Mouse (Mus musculus): Measurements from ENCODE around the gene Sapcd2. TPM values are rescaled to one million over a fixed set of nuclear protein-coding genes. Genes with fewer than 3 reads are reported as not detected.

Gene Sapcd2
- polyA plus RNA-seq, 1 experiment from 2014 or later = 17.2 TPM

- H3K9me3 ChIP-seq (ENCODE audit: control insufficient read depth, low read length) = no peaks in the 10 kb centered on the region
- WGBS = 37% methylated on average over 5 of the region's 5 CpGs
- peak; percentile 29; the same call in 1 of the 2 replicates for ATAC-seq
- no peaks in the 10 kb centered on the region for H3K36me3 ChIP-seq (ENCODE audit: control insufficient read depth, insufficient read depth, low read length)
- H3K4me1 ChIP-seq (ENCODE audit: control insufficient read depth, insufficient read depth, low read depth, low read length) = peaks cover 25% of the 10 kb centered on the region
- no peak overlapping the region for H3K9ac ChIP-seq (ENCODE audit: low read depth, low read length)
- peaks cover 10% of the 10 kb centered on the region for H3K27me3 ChIP-seq (replicated peaks; ENCODE audit: control insufficient read depth, insufficient read depth, low read length)
- no peak overlapping the region for H3K27ac ChIP-seq (ENCODE audit: low read depth, low read length)
- H3K4me2 ChIP-seq (ENCODE audit: low read length) = no peak overlapping the region
- H3K4me3 ChIP-seq (ENCODE audit: low read length) = no peak overlapping the region
Measured at GRCm38 (mm10) chr2:25426721-25427191, 54.6 kb downstream of the Sapcd2 start.

- Histone ChIP-seq H3K27ac (ENCODE audit: low read depth, low read length) (no peak overlapping the region), H3K4me1 (ENCODE audit: control insufficient read depth, insufficient read depth, low read depth, low read length) (peaks cover 25% of the 10 kb centered on the region), H3K9ac (ENCODE audit: low read depth, low read length) (no peak overlapping the region), H3K36me3 (ENCODE audit: control insufficient read depth, insufficient read depth, low read length) (no peaks in the 10 kb centered on the region), H3K4me2 (ENCODE audit: low read length) (no peak overlapping the region), H3K4me3 (ENCODE audit: low read length) (no peak overlapping the region), H3K27me3 (replicated peaks; ENCODE audit: control insufficient read depth, insufficient read depth, low read length) (peaks cover 10% of the 10 kb centered on the region), H3K9me3 (ENCODE audit: control insufficient read depth, low read length) (no peaks in the 10 kb centered on the region)
- ATAC-seq = no peak
- 87% methylated on average over 5 of the region's 5 CpGs for WGBS
Measured at GRCm38 (mm10) chr2:25427256-25427655, 55.1 kb downstream of the Sapcd2 start.

Other genes starting within 250 kb of the Sapcd2 start
- 13.6 and 16.3 TPM in 2 replicates for gene Nrarp, start 191.6 kb upstream of the Sapcd2 start, polyA plus RNA-seq (2015; fragmentation: Nextera tagmentation; extraction: Ambion mirVana)
- gene Tor4a, start 175.4 kb upstream of the Sapcd2 start, polyA plus RNA-seq (2015; fragmentation: Nextera tagmentation; extraction: Ambion mirVana) = 2.1 and 2.3 TPM in 2 replicates
- 105 and 112 TPM in 2 replicates for gene Nelfb, start 160.8 kb upstream of the Sapcd2 start, polyA plus RNA-seq (2015; fragmentation: Nextera tagmentation; extraction: Ambion mirVana)
- gene Stpg3, start 157.7 kb upstream of the Sapcd2 start, polyA plus RNA-seq (2015; fragmentation: Nextera tagmentation; extraction: Ambion mirVana) = not detected in 2 replicates
- gene Fam166a, start 153.6 kb upstream of the Sapcd2 start, polyA plus RNA-seq (2015; fragmentation: Nextera tagmentation; extraction: Ambion mirVana) = 0.39 and 1.0 TPM in 2 replicates
- 486 and 553 TPM in 2 replicates for gene Tubb4b, start 147.6 kb upstream of the Sapcd2 start, polyA plus RNA-seq (2015; fragmentation: Nextera tagmentation; extraction: Ambion mirVana)
- gene Slc34a3, start 138.0 kb upstream of the Sapcd2 start, polyA plus RNA-seq (2015; fragmentation: Nextera tagmentation; extraction: Ambion mirVana) = not detected in 2 replicates
- not detected in 2 replicates for gene Rnf224, start 135.5 kb upstream of the Sapcd2 start, polyA plus RNA-seq (2015; fragmentation: Nextera tagmentation; extraction: Ambion mirVana)
- 166 and 207 TPM in 2 replicates for gene Rnf208, start 130.1 kb upstream of the Sapcd2 start, polyA plus RNA-seq (2015; fragmentation: Nextera tagmentation; extraction: Ambion mirVana)
- gene Cysrt1, start 129.9 kb upstream of the Sapcd2 start, polyA plus RNA-seq (2015; fragmentation: Nextera tagmentation; extraction: Ambion mirVana) = 0.24 TPM in 1 of 2 replicates, not detected in the other
- 4.2 and 5.1 TPM in 2 replicates for gene AL732309.1, start 125.5 kb upstream of the Sapcd2 start, polyA plus RNA-seq (2015; fragmentation: Nextera tagmentation; extraction: Ambion mirVana)
- gene Tmem203, start 116.9 kb upstream of the Sapcd2 start, polyA plus RNA-seq (2015; fragmentation: Nextera tagmentation; extraction: Ambion mirVana) = 15.8 and 16.6 TPM in 2 replicates
- gene Tprn, start 109.7 kb upstream of the Sapcd2 start, polyA plus RNA-seq (2015; fragmentation: Nextera tagmentation; extraction: Ambion mirVana) = 20.3 TPM in 2 replicates
- gene Ssna1, start 99.9 kb upstream of the Sapcd2 start, polyA plus RNA-seq (2015; fragmentation: Nextera tagmentation; extraction: Ambion mirVana) = 181 and 183 TPM in 2 replicates
- gene Anapc2, start 99.8 kb upstream of the Sapcd2 start, polyA plus RNA-seq (2015; fragmentation: Nextera tagmentation; extraction: Ambion mirVana) = 137 and 147 TPM in 2 replicates
- gene Tmem210, start 84.2 kb upstream of the Sapcd2 start, polyA plus RNA-seq (2015; fragmentation: Nextera tagmentation; extraction: Ambion mirVana) = not detected in 2 replicates
- 0.12 and 0.13 TPM in 2 replicates for gene Lrrc26, start 82.4 kb upstream of the Sapcd2 start, polyA plus RNA-seq (2015; fragmentation: Nextera tagmentation; extraction: Ambion mirVana)
- gene Grin1, start 53.1 kb upstream of the Sapcd2 start, polyA plus RNA-seq (2015; fragmentation: Nextera tagmentation; extraction: Ambion mirVana) = 56.9 and 65.8 TPM in 2 replicates
- 41.6 and 48.3 TPM in 2 replicates for gene Man1b1, start 40.0 kb upstream of the Sapcd2 start, polyA plus RNA-seq (2015; fragmentation: Nextera tagmentation; extraction: Ambion mirVana)
- 26.4 and 27.8 TPM in 2 replicates for gene Dpp7, start 16.0 kb upstream of the Sapcd2 start, polyA plus RNA-seq (2015; fragmentation: Nextera tagmentation; extraction: Ambion mirVana)
- gene Uap1l1, start 6.6 kb upstream of the Sapcd2 start, polyA plus RNA-seq (2015; fragmentation: Nextera tagmentation; extraction: Ambion mirVana) = 8.8 and 10.9 TPM in 2 replicates
- gene Entpd2, start 23.6 kb downstream of the Sapcd2 start, polyA plus RNA-seq (2015; fragmentation: Nextera tagmentation; extraction: Ambion mirVana) = 6.7 and 7.4 TPM in 2 replicates
- gene Npdc1, start 27.0 kb downstream of the Sapcd2 start, polyA plus RNA-seq (2015; fragmentation: Nextera tagmentation; extraction: Ambion mirVana) = 481 and 505 TPM in 2 replicates
- 0.19 and 0.23 TPM in 2 replicates for gene Fut7, start 50.9 kb downstream of the Sapcd2 start, polyA plus RNA-seq (2015; fragmentation: Nextera tagmentation; extraction: Ambion mirVana)
- gene Abca2, start 56.4 kb downstream of the Sapcd2 start, polyA plus RNA-seq (2015; fragmentation: Nextera tagmentation; extraction: Ambion mirVana) = 13.5 and 15.5 TPM in 2 replicates
- gene Clic3, start 84.5 kb downstream of the Sapcd2 start, polyA plus RNA-seq (2015; fragmentation: Nextera tagmentation; extraction: Ambion mirVana) = 3.4 and 4.1 TPM in 2 replicates
- 117 and 134 TPM in 2 replicates for gene Paxx, start 88.8 kb downstream of the Sapcd2 start, polyA plus RNA-seq (2015; fragmentation: Nextera tagmentation; extraction: Ambion mirVana)
- 904 and 1,173 TPM in 2 replicates for gene Ptgds, start 97.7 kb downstream of the Sapcd2 start, polyA plus RNA-seq (2015; fragmentation: Nextera tagmentation; extraction: Ambion mirVana)
- not detected in 2 replicates for gene Lcn12, start 121.6 kb downstream of the Sapcd2 start, polyA plus RNA-seq (2015; fragmentation: Nextera tagmentation; extraction: Ambion mirVana)
- 136 and 153 TPM in 2 replicates for gene Fbxw5, start 128.4 kb downstream of the Sapcd2 start, polyA plus RNA-seq (2015; fragmentation: Nextera tagmentation; extraction: Ambion mirVana)
- 6.1 and 6.6 TPM in 2 replicates for gene C8g, start 129.4 kb downstream of the Sapcd2 start, polyA plus RNA-seq (2015; fragmentation: Nextera tagmentation; extraction: Ambion mirVana)
- gene Traf2, start 174.6 kb downstream of the Sapcd2 start, polyA plus RNA-seq (2015; fragmentation: Nextera tagmentation; extraction: Ambion mirVana) = 16.8 and 17.8 TPM in 2 replicates
- gene Edf1, start 185.5 kb downstream of the Sapcd2 start, polyA plus RNA-seq (2015; fragmentation: Nextera tagmentation; extraction: Ambion mirVana) = 384 and 413 TPM in 2 replicates
- gene Mamdc4, start 202.5 kb downstream of the Sapcd2 start, polyA plus RNA-seq (2015; fragmentation: Nextera tagmentation; extraction: Ambion mirVana) = 1.8 and 3.7 TPM in 2 replicates
- 164 and 178 TPM in 2 replicates for gene Phpt1, start 202.9 kb downstream of the Sapcd2 start, polyA plus RNA-seq (2015; fragmentation: Nextera tagmentation; extraction: Ambion mirVana)
- 12.0 and 15.1 TPM in 2 replicates for gene Ajm1, start 209.4 kb downstream of the Sapcd2 start, polyA plus RNA-seq (2015; fragmentation: Nextera tagmentation; extraction: Ambion mirVana)
- 65.3 and 71.8 TPM in 2 replicates for gene Rabl6, start 236.2 kb downstream of the Sapcd2 start, polyA plus RNA-seq (2015; fragmentation: Nextera tagmentation; extraction: Ambion mirVana)
- 0.13 and 0.34 TPM in 2 replicates for gene Ccdc183, start 245.4 kb downstream of the Sapcd2 start, polyA plus RNA-seq (2015; fragmentation: Nextera tagmentation; extraction: Ambion mirVana)
- 54.6 and 66.8 TPM in 2 replicates for gene Tmem141, start 249.7 kb downstream of the Sapcd2 start, polyA plus RNA-seq (2015; fragmentation: Nextera tagmentation; extraction: Ambion mirVana)

All from hindbrain, embryonic 16.5 days (tissue).